Mouse (Mus musculus): ENCODE data around the gene Spats2. TPM values are rescaled to one million over a fixed set of nuclear protein-coding genes. Genes with fewer than 3 reads are reported as not detected.
"Not testable (repeated sequence)": the region's sequence is repeated elsewhere in the genome, so short reads cannot be mapped to it uniquely, and the experiment has no call there.

Spats2 gene
- polyA plus RNA-seq, 1 experiment from 2014 or later: 65.6 TPM

DNA sequence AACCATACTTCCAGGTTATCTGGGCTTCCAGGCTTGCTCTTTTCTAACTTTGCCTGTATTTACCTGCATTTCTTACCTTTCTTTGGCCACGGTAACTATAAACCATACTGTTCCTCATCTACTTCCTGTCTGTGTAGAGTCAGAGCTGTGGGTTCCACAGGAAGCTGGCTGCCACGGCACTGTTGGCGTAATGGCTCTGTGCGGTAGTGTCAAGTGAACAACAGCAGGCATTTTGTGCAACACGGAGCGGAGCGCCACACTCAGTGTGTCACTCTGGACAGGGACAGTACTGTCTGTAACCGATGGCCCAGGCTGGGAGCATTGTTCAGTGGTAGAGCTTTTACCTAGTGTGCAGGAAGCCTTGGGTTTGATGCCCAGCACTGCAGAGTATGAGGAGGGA, 27.8 kb downstream of the Spats2 start:
- DNase-seq (ENCODE audit: low spot score, missing footprints) (no peak), ATAC-seq (ENCODE audit: low FRiP score) (no peak)
- Histone ChIP-seq H3K27ac (ENCODE audit: low read depth, low read length) (no peak overlapping the region), H3K36me3 (ENCODE audit: control insufficient read depth, insufficient read depth, low read length) (peaks cover 10% of the 10 kb centered on the region; the same call in 1 of the 2 replicates), H3K4me3 (ENCODE audit: low read depth, low read length) (no peak overlapping the region), H3K4me1 (ENCODE audit: control insufficient read depth, insufficient read depth, low read length) (no peaks in the 10 kb centered on the region), H3K27me3 (ENCODE audit: control insufficient read depth, insufficient read depth, low read length) (no peaks in the 10 kb centered on the region), H3K9ac (ENCODE audit: low read length) (no peak overlapping the region), H3K9me3 (ENCODE audit: control insufficient read depth, low read length) (no peaks in the 10 kb centered on the region), H3K4me2 (no peak overlapping the region)
- 96% methylated on average over 8 of the region's 8 CpGs for WGBS

- not testable (repeated sequence) for H3K4me3 ChIP-seq (ENCODE audit: low read depth, low read length); H3K9me3 ChIP-seq (ENCODE audit: control insufficient read depth, low read length); H3K27me3 ChIP-seq (ENCODE audit: control insufficient read depth, insufficient read depth, low read length); DNase-seq (ENCODE audit: low spot score, missing footprints); H3K27ac ChIP-seq (ENCODE audit: low read depth, low read length); H3K4me2 ChIP-seq; H3K4me1 ChIP-seq (ENCODE audit: control insufficient read depth, insufficient read depth, low read length); H3K9ac ChIP-seq (ENCODE audit: low read length); H3K36me3 ChIP-seq (ENCODE audit: control insufficient read depth, insufficient read depth, low read length); ATAC-seq (ENCODE audit: low FRiP score)
- 94% methylated on average over 10 of the region's 10 CpGs for WGBS
Measured at GRCm38 (mm10) chr15:99154515-99154914, 28.8 kb downstream of the Spats2 start.

- 80% methylated on average over 12 of the region's 12 CpGs for WGBS
- H3K36me3 ChIP-seq (ENCODE audit: control insufficient read depth, insufficient read depth, low read length): peaks cover 4% of the 10 kb centered on the region
- no peak overlapping the region for H3K27ac ChIP-seq (ENCODE audit: low read depth, low read length)
- DNase-seq (ENCODE audit: low spot score, missing footprints): peak; percentile 78
- no peak overlapping the region for H3K4me3 ChIP-seq (ENCODE audit: low read depth, low read length)
- H3K27me3 ChIP-seq (ENCODE audit: control insufficient read depth, insufficient read depth, low read length): no peaks in the 10 kb centered on the region
- no peaks in the 10 kb centered on the region for H3K4me1 ChIP-seq (ENCODE audit: control insufficient read depth, insufficient read depth, low read length)
- H3K9me3 ChIP-seq (ENCODE audit: control insufficient read depth, low read length): no peaks in the 10 kb centered on the region
- no peak overlapping the region for H3K9ac ChIP-seq (ENCODE audit: low read length)
- no peak for ATAC-seq (ENCODE audit: low FRiP score)
- H3K4me2 ChIP-seq: no peak overlapping the region
Measured at GRCm38 (mm10) chr15:99163512-99164365, 38.0 kb downstream of the Spats2 start.

DNA sequence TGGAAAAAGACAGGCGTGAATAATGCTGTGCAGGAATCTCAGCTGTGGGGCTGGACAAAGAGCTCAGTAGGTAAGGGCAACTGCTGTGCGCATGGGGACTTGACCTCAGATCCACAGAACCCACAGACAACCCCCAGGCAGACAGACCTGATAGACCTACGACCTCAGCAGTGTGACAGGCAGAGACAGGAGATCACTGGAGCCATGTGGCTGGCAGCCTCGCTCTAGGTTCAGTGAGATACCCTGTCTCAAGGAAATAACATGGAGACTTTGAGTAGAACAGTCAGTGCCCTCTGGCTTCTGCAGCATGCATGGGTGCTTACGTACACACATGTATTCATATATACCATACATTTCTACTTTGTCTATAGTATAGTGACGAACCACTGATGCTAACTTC, 46.4 kb downstream of the Spats2 start:
- no peaks in the 10 kb centered on the region for H3K4me1 ChIP-seq (ENCODE audit: control insufficient read depth, insufficient read depth, low read length)
- DNase-seq (ENCODE audit: low spot score, missing footprints) (peak; percentile 75), ATAC-seq (ENCODE audit: low FRiP score) (no peak)
- H3K4me2 ChIP-seq: no peak overlapping the region
- H3K36me3 ChIP-seq (ENCODE audit: control insufficient read depth, insufficient read depth, low read length): peaks cover 15% of the 10 kb centered on the region
- no peak overlapping the region for H3K9ac ChIP-seq (ENCODE audit: low read length)
- 95% methylated on average over 6 of the region's 6 CpGs for WGBS
- no peaks in the 10 kb centered on the region for H3K9me3 ChIP-seq (ENCODE audit: control insufficient read depth, low read length)
- H3K27me3 ChIP-seq (ENCODE audit: control insufficient read depth, insufficient read depth, low read length): no peaks in the 10 kb centered on the region
- H3K4me3 ChIP-seq (ENCODE audit: low read depth, low read length): no peak overlapping the region
- no peak overlapping the region for H3K27ac ChIP-seq (ENCODE audit: low read depth, low read length)

DNA sequence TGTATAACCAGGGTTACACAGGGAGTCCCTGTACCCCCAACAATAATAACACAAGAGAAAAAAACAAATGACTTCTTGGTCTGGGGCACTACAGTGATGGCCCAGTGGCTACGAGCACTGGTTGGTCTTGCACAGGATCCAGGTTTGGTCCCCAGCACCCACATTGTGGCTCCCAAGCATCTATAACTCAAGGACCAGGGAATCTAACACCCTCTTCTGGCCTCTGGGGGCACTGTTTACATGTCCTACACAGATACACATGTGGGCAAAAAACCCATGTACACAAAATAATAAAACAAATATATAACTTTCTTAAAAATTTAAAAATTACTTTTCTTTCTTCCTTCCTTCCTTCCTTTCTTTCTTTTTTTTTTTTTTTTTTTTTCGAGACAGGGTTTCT, 53.9 kb downstream of the Spats2 start:
- 88% methylated on average over 1 of the region's 2 CpGs for WGBS
- Histone ChIP-seq H3K27me3 (ENCODE audit: control insufficient read depth, insufficient read depth, low read length) (no peaks in the 10 kb centered on the region), H3K27ac (ENCODE audit: low read depth, low read length) (no peak overlapping the region), H3K4me2 (no peak overlapping the region), H3K4me1 (ENCODE audit: control insufficient read depth, insufficient read depth, low read length) (no peaks in the 10 kb centered on the region), H3K36me3 (ENCODE audit: control insufficient read depth, insufficient read depth, low read length) (peaks cover 19% of the 10 kb centered on the region), H3K9ac (ENCODE audit: low read length) (no peak overlapping the region), H3K9me3 (ENCODE audit: control insufficient read depth, low read length) (no peaks in the 10 kb centered on the region), H3K4me3 (ENCODE audit: low read depth, low read length) (no peak overlapping the region)
- no peak for ATAC-seq (ENCODE audit: low FRiP score)
- no peak for DNase-seq (ENCODE audit: low spot score, missing footprints)

- ATAC-seq (ENCODE audit: low FRiP score) (no peak), DNase-seq (ENCODE audit: low spot score, missing footprints) (no peak)
- H3K27ac ChIP-seq (ENCODE audit: low read depth, low read length): no peak overlapping the region
- H3K9ac ChIP-seq (ENCODE audit: low read length): no peak overlapping the region
- no peaks in the 10 kb centered on the region for H3K4me1 ChIP-seq (ENCODE audit: control insufficient read depth, insufficient read depth, low read length)
- peaks cover 19% of the 10 kb centered on the region for H3K36me3 ChIP-seq (ENCODE audit: control insufficient read depth, insufficient read depth, low read length)
- no peaks in the 10 kb centered on the region for H3K27me3 ChIP-seq (ENCODE audit: control insufficient read depth, insufficient read depth, low read length)
- no peak overlapping the region for H3K4me3 ChIP-seq (ENCODE audit: low read depth, low read length)
- no peaks in the 10 kb centered on the region for H3K9me3 ChIP-seq (ENCODE audit: control insufficient read depth, low read length)
- H3K4me2 ChIP-seq: no peak overlapping the region
- WGBS: 92% methylated on average over 9 of the region's 9 CpGs
Measured at GRCm38 (mm10) chr15:99184217-99184914, 58.6 kb downstream of the Spats2 start.

DNA sequence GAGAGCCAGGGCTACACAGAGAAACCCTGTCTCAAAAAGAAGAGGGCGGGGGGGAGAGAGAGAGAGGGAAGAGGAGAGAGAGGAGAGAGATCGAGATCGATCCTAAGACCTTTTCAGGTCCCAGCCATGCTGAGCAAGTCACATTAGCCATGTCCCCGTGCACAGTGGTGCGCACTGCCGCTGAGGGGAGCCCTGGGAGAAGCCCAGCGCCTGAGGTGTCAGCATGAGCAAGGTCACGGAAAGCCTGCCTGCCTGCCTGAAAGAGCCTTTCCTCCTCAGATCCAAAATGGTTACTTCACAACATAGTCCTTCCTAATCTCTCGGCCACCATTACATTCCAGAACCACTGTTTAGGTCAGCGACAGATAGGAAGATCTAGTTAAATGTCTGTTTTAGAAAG, 68.6 kb downstream of the Spats2 start:
- peaks cover 3% of the 10 kb centered on the region; the same call in 1 of the 2 replicates for H3K36me3 ChIP-seq (ENCODE audit: control insufficient read depth, insufficient read depth, low read length)
- WGBS: 81% methylated on average over 10 of the region's 10 CpGs

DNA sequence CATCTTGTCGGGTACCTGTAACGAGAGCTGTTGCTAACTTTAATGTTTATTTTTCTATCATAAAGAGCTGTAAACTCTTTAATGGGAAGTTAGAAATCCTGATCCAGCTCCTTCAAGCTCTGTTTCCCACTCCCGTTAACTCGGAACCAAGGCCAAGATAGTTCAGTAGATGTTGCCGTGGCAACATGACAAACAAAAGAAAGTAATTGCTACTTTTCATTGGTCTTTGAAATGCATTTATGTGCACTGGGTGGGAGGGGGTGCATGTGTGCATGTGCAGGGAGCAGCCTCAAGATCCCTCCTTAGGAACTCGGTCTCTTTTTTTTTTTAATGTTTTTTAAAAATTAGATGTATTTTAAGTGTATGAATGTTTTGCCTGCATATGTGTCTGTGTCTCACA, 69.3 kb downstream of the Spats2 start:
- 59% methylated on average over 6 of the region's 6 CpGs for WGBS
- Histone ChIP-seq H3K27ac (ENCODE audit: low read depth, low read length) (no peak overlapping the region), H3K4me3 (ENCODE audit: low read depth, low read length) (no peak overlapping the region), H3K27me3 (ENCODE audit: control insufficient read depth, insufficient read depth, low read length) (no peaks in the 10 kb centered on the region), H3K4me2 (no peak overlapping the region), H3K9ac (ENCODE audit: low read length) (no peak overlapping the region), H3K4me1 (ENCODE audit: control insufficient read depth, insufficient read depth, low read length) (0 out of 2 replicates have a peak, but pooled peaks cover 2% of the 10 kb centered on the region), H3K36me3 (ENCODE audit: control insufficient read depth, insufficient read depth, low read length) (peaks cover 3% of the 10 kb centered on the region; the same call in 1 of the 2 replicates), H3K9me3 (ENCODE audit: control insufficient read depth, low read length) (no peaks in the 10 kb centered on the region)
- DNase-seq (ENCODE audit: low spot score, missing footprints): no peak
- no peak for ATAC-seq (ENCODE audit: low FRiP score)

More for the DNA sequence above, 68.6 kb downstream of the Spats2 start:
- Histone ChIP-seq H3K4me3 (ENCODE audit: low read depth, low read length) (no peak overlapping the region), H3K27me3 (ENCODE audit: control insufficient read depth, insufficient read depth, low read length) (no peaks in the 10 kb centered on the region), H3K4me2 (no peak overlapping the region), H3K9me3 (ENCODE audit: control insufficient read depth, low read length) (no peaks in the 10 kb centered on the region), H3K9ac (ENCODE audit: low read length) (no peak overlapping the region), H3K27ac (ENCODE audit: low read depth, low read length) (no peak overlapping the region), H3K4me1 (ENCODE audit: control insufficient read depth, insufficient read depth, low read length) (0 out of 2 replicates have a peak, but pooled peaks cover 2% of the 10 kb centered on the region)
- ATAC-seq (ENCODE audit: low FRiP score) (no peak), DNase-seq (ENCODE audit: low spot score, missing footprints) (no peak)

DNA sequence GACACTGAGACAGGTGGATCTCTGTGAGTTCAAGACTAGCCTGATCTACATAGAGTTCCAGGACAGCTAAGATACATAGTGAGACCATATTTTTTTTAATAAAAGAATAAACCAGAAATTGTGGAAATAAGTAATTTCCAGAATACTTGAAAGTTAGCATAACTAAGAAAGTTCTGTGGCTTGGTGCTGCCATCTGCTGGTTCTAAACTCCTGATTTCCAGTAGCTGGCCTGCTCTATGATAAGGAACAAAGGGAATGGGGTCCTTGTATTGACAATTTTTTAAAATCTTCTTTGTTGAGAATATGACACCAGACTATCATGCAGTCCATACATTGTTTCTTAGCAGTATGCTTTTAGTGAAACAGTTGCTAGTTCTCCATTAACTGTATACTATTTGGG, 73.0 kb downstream of the Spats2 start:
- Histone ChIP-seq H3K4me2 (no peak overlapping the region), H3K27me3 (ENCODE audit: control insufficient read depth, insufficient read depth, low read length) (no peaks in the 10 kb centered on the region), H3K27ac (ENCODE audit: low read depth, low read length) (no peak overlapping the region), H3K9ac (ENCODE audit: low read length) (no peak overlapping the region), H3K9me3 (ENCODE audit: control insufficient read depth, low read length) (no peaks in the 10 kb centered on the region), H3K36me3 (ENCODE audit: control insufficient read depth, insufficient read depth, low read length) (peaks cover 2% of the 10 kb centered on the region; the same call in 1 of the 2 replicates), H3K4me1 (ENCODE audit: control insufficient read depth, insufficient read depth, low read length) (0 out of 2 replicates have a peak, but pooled peaks cover 2% of the 10 kb centered on the region), H3K4me3 (ENCODE audit: low read depth, low read length) (no peak overlapping the region)
- no peak for ATAC-seq (ENCODE audit: low FRiP score)
- no peak for DNase-seq (ENCODE audit: low spot score, missing footprints)

Measured in midbrain, embryonic 11.5 days (tissue).